Mouse (Mus musculus): Measurements from ENCODE around the gene Rnaset2b.
"Not testable (repeated sequence)": the region's sequence is repeated elsewhere in the genome, so short reads cannot be mapped to it uniquely, and the experiment has no call there.

Rnaset2b gene

DNA sequence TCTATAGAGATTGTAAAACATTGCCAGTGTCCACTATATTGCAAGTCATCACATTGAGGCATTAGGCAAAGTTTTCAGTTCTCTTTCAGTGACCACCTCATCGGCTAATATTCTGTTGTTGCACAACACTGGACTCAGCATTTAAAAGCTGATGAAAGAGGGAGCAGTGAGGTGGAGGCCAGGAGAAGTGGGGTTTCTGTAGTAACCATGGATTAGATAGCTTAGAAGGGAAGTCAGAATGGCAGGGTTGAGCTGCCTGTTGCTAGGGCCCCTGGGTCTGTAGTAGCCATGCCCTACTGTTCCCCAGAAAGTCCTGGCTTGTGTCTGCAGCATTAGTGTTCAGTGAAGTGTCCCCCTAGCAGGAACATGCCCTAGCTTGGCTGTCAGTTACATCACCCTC, 15.7 kb downstream of the Rnaset2b start:
- DNase-seq: not testable (repeated sequence)

DNA sequence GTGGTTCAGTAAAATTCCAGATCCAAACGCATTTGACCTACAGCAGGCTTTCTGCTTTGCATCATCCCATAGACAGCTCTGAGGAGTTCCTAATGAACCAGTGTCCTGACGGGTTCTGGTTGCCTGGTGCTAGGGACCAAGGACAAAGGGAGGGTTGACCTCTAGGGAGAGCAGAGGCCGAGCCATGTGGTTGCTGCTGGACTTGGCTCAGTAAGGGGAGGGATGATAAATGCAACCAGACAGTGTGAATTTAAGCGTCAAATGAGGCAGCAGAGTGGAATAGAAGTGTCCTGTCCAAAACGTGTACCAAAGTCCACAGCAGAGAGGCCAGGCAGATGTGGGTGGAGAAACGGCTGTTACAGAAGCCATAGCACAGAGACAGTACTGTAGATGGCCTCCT, 25.1 kb downstream of the Rnaset2b start:
- not testable (repeated sequence) for DNase-seq

DNA sequence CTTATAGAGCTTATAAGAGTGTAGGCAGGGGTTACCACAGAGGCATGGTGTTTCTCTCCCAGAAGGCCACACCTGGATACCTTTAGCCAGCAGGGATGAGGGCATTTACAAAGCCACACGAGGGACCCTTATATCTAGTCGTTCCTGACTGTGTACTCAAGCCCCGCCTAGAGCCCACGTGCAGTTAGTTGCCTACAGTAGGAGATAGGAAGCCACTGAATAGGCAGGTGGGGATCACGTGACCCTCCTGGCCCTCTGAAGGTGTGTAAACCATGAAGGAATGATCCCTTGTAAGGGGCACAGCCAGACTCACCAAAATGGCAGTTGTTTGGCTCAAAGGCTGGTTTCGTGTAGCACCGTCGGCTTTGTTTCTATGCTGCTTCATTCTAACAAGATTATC, 26.4 kb downstream of the Rnaset2b start:
- not testable (repeated sequence) for DNase-seq

DNA sequence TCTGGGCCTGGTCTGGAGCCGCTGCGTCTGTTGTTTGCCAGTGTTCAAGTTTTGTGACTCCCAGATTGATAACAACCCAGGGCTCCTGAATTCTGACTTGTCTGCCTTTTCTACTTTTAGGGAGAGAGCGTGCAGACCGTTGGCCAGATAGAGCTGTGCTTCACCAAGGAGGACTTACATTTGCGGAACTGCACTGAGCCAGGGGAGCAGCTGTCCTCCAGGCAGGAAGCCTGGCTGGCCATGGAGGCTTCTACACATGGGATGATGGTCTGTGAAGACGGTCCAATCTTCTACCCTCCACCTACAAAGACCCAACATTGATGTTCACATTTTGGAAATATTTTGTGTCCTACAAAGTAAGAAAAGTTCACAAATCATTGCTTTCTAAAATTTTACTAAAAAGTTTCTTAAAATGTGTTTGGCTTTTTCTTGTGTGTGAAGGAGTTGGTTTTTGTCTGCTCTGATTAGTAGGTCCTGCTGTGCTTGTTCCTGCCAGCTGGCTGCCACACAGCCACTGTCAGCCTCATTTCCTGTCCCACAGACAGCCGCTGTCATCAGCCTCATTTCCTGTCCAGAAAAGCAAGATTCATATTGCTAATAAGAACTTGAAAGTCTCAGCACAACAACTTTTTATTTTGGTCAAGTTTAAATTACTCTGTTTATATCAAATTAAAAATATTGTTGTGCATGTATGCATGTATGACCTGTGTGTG, 27.5 kb downstream of the Rnaset2b start:
- DNase-seq: not testable (repeated sequence)

DNA sequence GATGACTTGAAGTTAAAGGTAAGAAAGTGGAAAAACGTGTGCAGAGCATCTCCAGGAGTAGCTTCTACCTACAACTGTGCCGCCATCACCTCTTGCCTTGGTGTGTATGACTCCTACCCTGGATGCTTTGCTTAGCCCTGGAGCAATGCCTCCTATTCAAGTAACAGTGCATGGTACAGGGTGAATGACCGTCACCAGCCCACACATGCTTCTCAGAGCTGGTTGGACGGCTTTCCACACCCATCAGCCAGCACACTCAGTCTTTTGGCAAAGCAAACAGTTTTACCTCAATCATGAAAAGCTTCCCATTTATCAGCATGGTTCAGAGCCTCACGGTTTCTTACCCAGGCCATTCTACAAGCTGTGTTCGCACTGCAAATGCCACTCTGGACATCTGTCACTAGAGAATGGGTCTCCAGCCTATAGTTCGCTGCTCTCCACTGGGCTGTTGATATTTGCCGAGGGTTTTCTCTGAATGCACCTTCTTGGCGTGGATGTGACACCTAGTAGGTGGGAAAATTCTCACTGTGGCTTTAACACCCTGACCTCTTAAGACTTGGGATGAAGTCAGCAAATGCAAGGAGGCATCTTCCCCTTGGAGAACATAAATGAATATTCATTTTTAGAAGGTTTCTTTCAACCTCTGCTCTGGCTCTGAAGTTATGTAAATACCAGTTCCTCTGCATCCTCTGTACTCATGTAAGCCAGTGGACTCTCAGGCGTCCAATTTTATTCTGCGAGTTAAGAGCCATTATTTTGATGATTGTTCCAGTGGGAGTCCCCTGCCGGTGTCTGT, 31.6 kb downstream of the Rnaset2b start:
- DNase-seq: not testable (repeated sequence)

DNA sequence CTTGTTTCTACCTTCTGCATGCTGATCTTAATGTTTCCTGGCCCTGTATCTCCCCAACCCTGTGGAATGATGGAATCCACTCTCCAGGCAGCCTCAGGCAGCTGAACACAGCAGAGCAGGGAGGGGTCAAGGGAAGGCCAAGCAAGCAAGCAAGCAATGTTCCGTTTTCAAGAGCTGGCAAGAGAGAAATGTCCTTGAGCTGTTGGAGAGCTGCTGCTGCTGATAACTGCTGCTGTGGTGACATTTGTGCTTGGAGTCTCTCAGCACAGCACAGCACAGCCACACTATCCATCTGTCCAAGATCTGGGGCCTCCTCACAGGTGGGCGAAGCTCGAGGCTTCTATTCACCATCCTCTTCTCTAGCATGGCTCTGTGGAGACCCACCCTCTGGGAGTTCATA, 33.0 kb downstream of the Rnaset2b start:
- not testable (repeated sequence) for DNase-seq

DNA sequence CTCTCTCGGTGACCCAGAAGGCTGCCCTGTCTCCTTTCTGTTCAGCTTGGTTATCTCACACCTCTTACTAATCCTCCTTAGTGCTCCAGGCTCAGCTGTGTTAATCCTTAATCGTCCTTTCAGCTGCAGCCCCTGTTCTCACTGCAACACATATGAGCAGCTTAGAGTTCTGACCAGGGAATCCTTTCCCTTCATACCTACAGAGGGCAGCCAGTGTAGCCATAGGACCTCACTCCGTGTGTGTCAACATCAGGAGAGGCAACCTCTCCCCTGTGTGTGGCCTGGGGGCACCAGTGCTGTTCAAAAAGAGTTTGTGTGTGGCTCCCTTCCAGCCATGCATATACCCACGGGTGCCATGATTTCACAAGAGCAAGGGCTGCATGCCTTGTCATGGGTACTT, 35.2 kb downstream of the Rnaset2b start:
- not testable (repeated sequence) for DNase-seq

DNA sequence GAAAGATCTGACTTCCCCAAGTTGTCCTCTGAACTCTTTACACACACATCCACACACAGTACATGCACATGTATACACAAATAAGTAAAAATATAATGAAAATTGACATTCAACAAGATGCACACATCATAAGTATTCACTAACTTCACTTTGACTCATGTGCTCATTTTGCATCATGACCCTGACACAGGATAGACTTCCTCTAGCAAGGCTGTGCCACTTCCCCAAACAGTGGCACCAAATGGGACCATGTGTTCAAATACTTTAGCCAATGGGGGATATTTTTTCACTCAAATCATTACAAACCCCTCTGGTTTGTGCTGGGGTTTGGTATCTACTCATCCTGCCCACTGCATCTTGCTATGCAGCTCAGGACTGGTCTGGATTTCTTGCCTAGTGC, 38.5 kb downstream of the Rnaset2b start:
- DNase-seq: not testable (repeated sequence)

DNA sequence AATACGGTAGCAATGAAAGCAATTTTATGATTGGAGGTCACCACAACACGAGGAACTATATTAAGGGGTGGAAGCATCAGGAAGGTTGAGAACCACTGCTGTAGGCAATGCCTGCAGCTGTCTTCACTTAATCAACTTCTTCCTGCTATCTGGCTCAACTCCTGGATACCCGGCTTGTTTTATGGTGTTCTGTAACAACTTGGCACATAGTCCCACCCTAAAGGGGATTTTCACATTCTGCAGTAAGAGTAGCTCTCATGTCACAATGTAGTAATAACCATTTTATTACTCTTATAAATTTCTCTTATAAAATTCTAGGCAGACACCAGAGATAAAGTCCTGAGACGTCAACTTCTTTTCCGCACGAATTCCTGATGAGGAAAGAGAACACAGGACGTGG, 39.0 kb downstream of the Rnaset2b start:
- DNase-seq: not testable (repeated sequence)

DNA sequence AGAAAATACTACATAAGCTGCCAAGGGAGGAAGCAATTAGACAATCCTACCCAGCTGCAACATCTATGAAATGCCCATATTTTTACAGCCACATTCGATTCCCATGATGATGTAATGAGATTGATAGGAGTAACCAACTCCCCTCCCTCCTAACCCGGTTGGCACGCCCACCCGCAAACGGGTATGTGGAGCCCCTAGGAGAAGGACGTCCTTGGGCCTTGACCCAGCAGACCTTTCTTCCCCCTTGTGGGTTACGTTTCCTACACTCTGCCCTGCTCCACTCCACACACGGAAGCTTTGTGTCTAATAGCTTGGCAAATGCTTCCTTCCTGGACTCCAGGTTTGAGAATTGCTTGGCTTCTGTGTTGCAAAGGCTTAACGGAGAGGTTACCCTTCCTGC, 39.5 kb downstream of the Rnaset2b start:
- DNase-seq: not testable (repeated sequence)

DNA sequence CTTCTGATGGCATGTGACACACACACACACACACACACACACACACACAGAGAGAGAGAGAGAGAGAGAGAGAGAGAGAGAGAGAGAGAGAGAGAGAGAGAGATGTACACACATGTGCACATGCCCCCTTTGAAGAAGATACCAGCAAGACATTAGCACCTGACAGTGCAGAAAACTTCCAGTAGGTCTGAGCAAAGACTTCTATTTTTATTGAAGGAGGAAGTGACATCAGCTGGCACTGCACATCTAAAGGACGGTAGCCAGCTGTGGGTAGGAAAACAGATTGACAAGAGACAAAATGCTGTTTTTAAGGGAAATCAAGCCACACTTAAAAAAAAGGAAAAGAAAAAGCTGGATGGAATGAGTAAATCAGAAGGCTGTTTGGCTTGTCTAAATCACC, 43.8 kb downstream of the Rnaset2b start:
- DNase-seq: not testable (repeated sequence)

DNA sequence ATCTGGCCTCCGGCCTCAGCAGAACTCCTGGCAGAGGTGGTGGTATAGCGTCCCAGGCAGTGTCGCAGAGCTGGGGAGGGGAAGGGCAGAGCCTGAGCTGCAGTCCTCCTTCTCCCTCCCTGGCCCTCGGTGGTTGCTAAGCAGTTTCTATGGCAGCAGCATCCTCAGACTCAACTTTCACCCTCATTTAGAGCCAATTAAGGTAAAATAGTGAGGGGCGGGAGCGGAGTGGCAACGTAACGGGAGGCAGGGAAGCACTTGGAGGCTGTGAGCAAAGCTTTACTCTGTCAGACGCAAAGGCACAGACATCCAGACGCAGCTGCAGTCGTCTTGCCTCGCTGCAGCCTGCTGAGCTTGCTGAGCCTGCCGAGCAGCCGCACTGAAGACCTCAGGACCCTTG, 54.8 kb downstream of the Rnaset2b start, which contains the start of gene Gm1604a:
Gene Gm1604a, plus strand, starts transcription at position 312 of the 400 bp plus-strand sequence.
- DNase-seq: not testable (repeated sequence)

DNA sequence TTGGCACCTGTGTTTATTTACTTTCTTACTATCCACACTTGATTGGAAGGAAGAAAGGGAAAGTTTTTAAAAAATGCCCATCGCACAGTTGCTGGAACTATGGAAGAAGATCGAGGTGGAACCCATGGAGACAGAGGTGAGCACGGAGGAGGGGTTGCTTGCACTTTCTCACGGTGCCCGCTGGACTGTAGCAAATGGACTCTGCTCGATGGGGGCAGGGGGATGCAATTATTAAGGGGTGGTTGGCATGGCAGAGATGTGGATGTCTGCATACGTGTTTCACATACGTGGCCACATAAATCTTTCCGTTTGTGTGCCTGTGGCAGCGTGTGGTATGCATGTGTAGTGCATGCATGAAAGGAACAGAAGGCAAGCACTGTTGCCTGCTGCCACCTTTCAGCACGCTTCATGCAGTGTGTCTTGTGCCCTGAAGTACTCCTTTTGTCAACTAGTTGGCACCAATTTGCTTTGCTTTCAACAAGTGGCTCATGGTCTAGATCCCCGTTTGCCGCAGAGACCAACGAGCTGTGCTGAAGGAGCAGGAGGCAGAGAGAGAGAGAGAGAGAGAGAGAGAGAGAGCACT, 55.4 kb downstream of the Rnaset2b start:
- DNase-seq: not testable (repeated sequence)

DNA sequence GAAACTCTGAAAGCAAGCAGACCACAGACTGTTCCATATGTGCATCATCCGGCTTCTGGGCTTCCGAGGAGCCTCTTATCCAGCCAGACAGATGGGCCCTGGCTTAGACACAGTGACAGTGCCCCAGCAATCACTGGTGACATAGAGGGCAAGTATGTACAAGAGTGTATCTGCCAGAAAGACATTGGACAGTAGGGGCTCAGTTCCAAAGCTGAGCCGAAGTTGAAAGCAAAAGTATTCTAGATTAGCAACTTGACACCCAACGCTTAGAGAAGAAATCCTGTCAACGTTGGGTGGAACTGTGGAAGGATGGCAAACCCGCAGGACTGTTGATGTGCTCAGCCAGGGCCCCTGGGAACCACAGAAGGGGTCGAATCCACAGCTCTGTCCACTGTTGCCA, 59.8 kb downstream of the Rnaset2b start:
- DNase-seq: peak in 1 of 2 experiments; percentile 27

DNA sequence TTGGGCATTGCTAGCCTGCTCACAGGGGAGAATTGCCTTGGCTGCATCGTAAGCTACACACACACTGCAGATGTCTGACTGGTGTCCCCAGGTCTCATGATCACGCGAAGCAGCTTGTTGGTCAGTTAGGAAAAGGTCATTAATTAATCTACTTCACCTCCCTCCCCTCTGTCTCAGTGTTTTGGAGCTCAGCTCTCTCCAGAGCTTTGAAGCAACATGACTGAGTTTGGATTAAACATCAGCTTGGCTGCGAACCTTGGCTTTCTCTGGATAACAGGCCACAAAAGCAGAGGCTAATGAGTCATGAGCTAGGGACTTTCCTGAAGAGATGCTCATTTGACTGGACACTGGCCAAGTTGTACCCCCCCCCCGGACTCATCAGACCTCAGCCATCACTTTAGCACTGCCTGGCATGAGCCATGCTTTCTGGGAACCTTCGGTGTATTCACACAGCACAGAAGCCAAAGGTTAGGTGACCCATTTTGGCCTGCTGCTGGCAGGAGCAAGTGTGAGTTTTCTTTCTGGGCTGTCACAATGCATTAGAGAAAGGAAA, 60.3 kb downstream of the Rnaset2b start:
- not testable (repeated sequence) for DNase-seq

DNA sequence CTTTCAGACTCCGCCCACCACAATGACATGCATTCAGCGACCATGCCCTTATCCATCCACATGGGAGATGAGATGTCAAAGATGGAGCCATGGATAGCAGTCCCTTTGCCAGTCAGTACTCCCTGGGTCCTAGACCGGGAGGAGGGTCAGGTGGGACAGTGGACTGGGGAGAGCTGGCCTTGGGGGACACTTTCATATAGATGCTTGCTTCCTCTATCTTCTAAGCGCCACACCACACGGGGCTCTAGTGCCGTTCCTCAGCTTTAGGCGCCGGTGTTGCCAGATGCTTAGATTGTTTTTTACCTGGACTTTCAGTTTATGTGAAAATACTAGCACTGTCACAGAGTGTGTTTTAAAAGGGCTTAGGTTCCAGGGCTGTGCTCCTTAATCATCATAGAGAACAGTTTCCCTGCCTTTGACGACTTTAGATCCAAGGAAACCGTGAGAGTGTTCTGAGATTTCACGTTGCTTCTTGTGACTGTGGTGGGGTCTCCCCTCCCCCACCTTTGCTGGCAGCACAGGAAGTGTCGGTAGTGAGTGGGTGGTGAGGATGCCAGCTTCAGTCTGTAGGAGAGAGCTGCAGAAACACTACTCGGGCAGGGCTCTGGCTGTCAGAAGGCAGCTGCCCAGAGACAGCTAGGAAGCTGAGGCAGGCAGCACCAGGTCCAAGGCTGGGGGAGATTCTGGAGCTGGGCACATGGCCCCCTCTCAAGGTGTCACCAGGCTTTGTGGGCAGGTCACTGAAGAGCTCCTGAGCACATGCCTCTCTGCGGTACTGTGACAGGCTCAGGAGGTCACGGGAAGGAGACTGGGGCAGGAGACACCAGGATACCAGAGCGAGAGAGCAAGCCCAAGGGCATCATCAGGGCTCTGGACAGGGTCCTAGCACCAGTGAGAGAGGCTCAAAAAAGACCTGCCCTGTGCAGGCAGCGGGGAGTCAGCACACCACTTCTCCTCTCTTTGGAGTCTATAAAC, 63.0 kb downstream of the Rnaset2b start:
- DNase-seq: not testable (repeated sequence)

All from kidney, postnatal 4 days (tissue).